Mouse (Mus musculus) heart, adult 2 months (tissue): ENCODE results near the gene Gm13889.

Experiments used
- CTCF ChIP-seq: fragments of 200-600 bp; IDR thresholded peaks from 2 replicates; pipeline ENCODE4 v1.8.1; 2022; ENCODE audit warnings: antibody characterized with exemption, mild to moderate bottlenecking, moderate library complexity
- EP300 ChIP-seq: fragments of 200-500 bp; IDR thresholded peaks from 2 replicates; pipeline ENCODE4 v1.6.1; 2011; ENCODE audit warnings: low read depth, low read length, control low read depth; ENCODE audit not compliant: insufficient read depth
- POLR2A ChIP-seq: fragments of 200-500 bp; IDR thresholded peaks from 2 replicates; pipeline ENCODE4 v1.6.1; 2011; ENCODE audit warnings: mild to moderate bottlenecking, low read depth, low read length, control low read depth; ENCODE audit not compliant: insufficient read depth

GRCm38 (mm10) chr2:93957785-93958175, 779 bp upstream of the Gm13889 start:
- TF ChIP-seq POLR2A (no peak), CTCF (no peak), EP300 (no peak)
